Mouse (Mus musculus) megakaryocyte progenitor cell, adult 5-6 weeks (primary cell): ENCODE measurements around the gene Caskin1. TPM values are rescaled to one million over a fixed set of nuclear protein-coding genes. Genes with fewer than 3 reads are reported as not detected.

Experiments
- ATAC-seq: replicated peaks from 2 replicates; pipeline ENCODE4 v1.8.0; 2016; ENCODE audit warnings: mild to moderate bottlenecking, moderate TSS enrichment, inconsistent platforms; ENCODE audit not compliant: poor library complexity
- total RNA-seq, 2 experiments: library from RNA; stranded (forward) in 1 of 2; stranded (reverse) in 1 of 2; fragments of 157-497, 149-512 nt in 1 of 2; fragments of 200-1000 nt in 1 of 2; gene quantifications; 2 replicates each; pipeline versions ENCODE4 v1.2.3 to v1.2.4; 2015 to 2017

The Caskin1 gene
- total RNA-seq, 2 experiments from 2014 or later, result not detected

- ATAC-seq, result no peak
Observed at GRCm38 (mm10) chr17:24470701-24471527, 17.5 kb upstream of the Caskin1 start.

GRCm38 (mm10) chr17:24472512-24472911, 15.9 kb upstream of the Caskin1 start:
- ATAC-seq, result no peak

- ATAC-seq, result no peak
Observed at GRCm38 (mm10) chr17:24473612-24474275, 14.7 kb upstream of the Caskin1 start, which contains the start of gene Bricd5. Gene Bricd5 (plus strand): TSS chr17:24473884.

- no peak for ATAC-seq
Observed at GRCm38 (mm10) chr17:24474557-24474956, 13.8 kb upstream of the Caskin1 start.

- ATAC-seq, result no peak
Observed at GRCm38 (mm10) chr17:24475586-24475985, 12.8 kb upstream of the Caskin1 start.

GRCm38 (mm10) chr17:24476022-24476776, 12.2 kb upstream of the Caskin1 start:
- ATAC-seq, result no peak

- peak; percentile 21 for ATAC-seq
Observed at GRCm38 (mm10) chr17:24477053-24477984, 11.1 kb upstream of the Caskin1 start.

GRCm38 (mm10) chr17:24477985-24478600, 10.3 kb upstream of the Caskin1 start:
- ATAC-seq, result no peak

GRCm38 (mm10) chr17:24478663-24479380, 9.6 kb upstream of the Caskin1 start, which contains the start of gene Mlst8:
Gene Mlst8 (minus strand): TSS chr17:24479078.
- peak; percentile 92 for ATAC-seq

- no peak for ATAC-seq
Observed at GRCm38 (mm10) chr17:24479431-24479830, 9.0 kb upstream of the Caskin1 start.

- 0 out of 2 replicates have a peak, but pooled peaks have one; percentile 18 for ATAC-seq
Observed at GRCm38 (mm10) chr17:24480201-24480826, 8.1 kb upstream of the Caskin1 start.

- no peak for ATAC-seq
Observed at GRCm38 (mm10) chr17:24481027-24481815, 7.2 kb upstream of the Caskin1 start.

GRCm38 (mm10) chr17:24483495-24483894, 4.9 kb upstream of the Caskin1 start:
- no peak for ATAC-seq

- ATAC-seq, result no peak
Observed at GRCm38 (mm10) chr17:24485090-24485860, 3.1 kb upstream of the Caskin1 start.

- peak; percentile 54 for ATAC-seq
Observed at GRCm38 (mm10) chr17:24488662-24489264, 362 bp downstream of the Caskin1 start.

GRCm38 (mm10) chr17:24489265-24490030, 1.0 kb downstream of the Caskin1 start:
- ATAC-seq, result no peak
